Mouse (Mus musculus) heart, postnatal 4 days (tissue): ENCODE data around the gene Mob3b. TPM values are rescaled to one million over a fixed set of nuclear protein-coding genes. Genes with fewer than 3 reads are reported as not detected.

Experiments used
- DNase-seq: peaks from one replicate; pipeline ENCODE4 v3.0.0; 2021
- total RNA-seq, 2 experiments: library from RNA; stranded (reverse); gene quantifications; 2 replicates each; pipeline ENCODE4 v1.2.3; 2021

Mob3b gene
- total RNA-seq, 2 experiments from 2014 or later = 1.5 to 2.0 TPM

DNA sequence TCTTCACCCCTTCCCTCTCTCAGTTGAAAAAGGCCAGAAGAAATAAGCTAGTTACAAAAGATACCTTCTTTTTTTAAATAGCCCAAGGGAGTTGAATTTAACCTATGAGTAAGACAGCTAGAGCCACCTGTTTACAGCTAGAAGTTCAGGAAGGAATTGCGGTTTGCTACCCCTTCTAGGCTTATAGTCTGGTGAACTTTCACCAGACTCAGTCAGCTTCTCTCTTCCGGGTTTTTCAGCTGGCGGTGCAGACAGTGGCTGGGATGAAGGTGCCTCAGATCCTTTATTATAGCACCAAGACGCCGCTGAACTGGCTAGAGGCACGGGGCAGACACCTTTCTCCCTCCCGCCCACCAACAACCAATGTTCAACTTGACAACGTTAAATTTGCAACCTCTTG is 152.8 kb downstream of the Mob3b start:
- no peak for DNase-seq

- DNase-seq = no peak
Measured at GRCm38 (mm10) chr4:35003550-35004326, 153.5 kb downstream of the Mob3b start.

GRCm38 (mm10) chr4:34996616-34997015 is 160.7 kb downstream of the Mob3b start:
- no peak for DNase-seq

GRCm38 (mm10) chr4:34993639-34993975 is 163.7 kb downstream of the Mob3b start:
- no peak for DNase-seq

- DNase-seq = no peak
Measured at GRCm38 (mm10) chr4:34992866-34993638, 164.2 kb downstream of the Mob3b start.

- DNase-seq = no peak
Measured at GRCm38 (mm10) chr4:34991891-34992865, 165.1 kb downstream of the Mob3b start.

- DNase-seq = no peak
Measured at GRCm38 (mm10) chr4:34991116-34991515, 166.2 kb downstream of the Mob3b start.

DNA sequence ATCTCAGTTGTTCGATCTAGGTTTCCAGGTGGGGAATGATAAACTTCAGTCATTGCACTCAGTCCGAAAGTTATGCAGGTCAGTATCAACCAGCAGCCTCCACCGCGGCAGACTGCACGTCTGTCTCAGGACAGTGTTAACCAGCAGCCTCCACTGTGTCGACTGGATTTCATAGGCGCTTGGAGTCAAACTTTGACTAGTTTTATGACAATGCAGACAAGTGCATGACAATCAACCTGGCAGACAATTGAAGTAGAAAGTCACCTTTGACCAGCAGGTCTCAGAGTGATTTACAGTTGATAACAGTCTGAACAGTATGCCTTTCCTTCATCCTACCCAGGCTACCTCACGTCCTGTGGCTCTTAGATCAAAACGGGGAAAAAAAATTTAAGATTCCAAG is 166.6 kb downstream of the Mob3b start:
- DNase-seq = no peak

- DNase-seq = no peak
Measured at GRCm38 (mm10) chr4:34987568-34987967, 169.7 kb downstream of the Mob3b start.

- DNase-seq = no peak
Measured at GRCm38 (mm10) chr4:34987109-34987508, 170.2 kb downstream of the Mob3b start.

GRCm38 (mm10) chr4:34986647-34987046 is 170.6 kb downstream of the Mob3b start:
- no peak for DNase-seq

DNA sequence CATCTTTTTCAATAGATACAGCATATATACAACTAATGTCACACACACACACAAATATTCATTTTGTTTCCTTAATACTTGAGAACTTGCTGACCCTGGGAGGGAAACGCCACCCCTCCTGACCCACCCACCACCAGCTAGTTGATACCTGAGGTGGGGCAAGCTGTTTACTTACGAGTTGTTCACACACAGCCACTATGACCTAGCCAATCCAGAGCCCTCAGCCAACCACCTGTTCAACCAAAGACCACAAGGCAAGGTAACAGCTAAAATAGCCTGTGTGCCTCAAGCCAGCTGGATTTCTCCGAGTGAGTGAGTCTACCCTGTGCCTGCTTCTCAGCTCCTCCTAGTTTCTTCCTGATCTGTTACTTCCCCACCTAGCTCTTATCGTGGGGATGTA is 172.9 kb downstream of the Mob3b start:
- no peak for DNase-seq

DNA sequence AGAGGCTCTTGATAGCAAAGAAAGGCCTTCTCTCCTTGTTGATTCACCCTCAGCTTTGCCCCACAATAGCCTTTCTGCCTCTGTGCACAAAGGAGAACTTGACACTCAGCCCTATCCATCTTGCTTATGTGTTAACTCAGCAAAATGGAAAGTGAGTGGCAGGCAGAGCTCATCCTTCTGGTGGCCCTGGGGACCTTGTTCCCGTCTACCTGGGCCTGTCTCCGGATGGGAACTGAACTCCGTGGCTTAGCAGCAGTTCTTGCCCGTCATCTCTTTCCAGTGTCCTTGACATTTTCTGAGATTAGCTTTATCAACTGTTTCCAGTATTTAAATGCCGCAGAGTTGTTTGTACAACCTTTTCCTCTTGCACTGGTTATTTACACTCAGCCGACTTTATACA is 173.8 kb downstream of the Mob3b start:
- DNase-seq = no peak

GRCm38 (mm10) chr4:34981301-34982172 is 175.7 kb downstream of the Mob3b start:
- DNase-seq = no peak

- DNase-seq = no peak
Measured at GRCm38 (mm10) chr4:34980461-34981039, 176.7 kb downstream of the Mob3b start.

- DNase-seq = no peak
Measured at GRCm38 (mm10) chr4:34976916-34977702, 180.2 kb downstream of the Mob3b start.

DNA sequence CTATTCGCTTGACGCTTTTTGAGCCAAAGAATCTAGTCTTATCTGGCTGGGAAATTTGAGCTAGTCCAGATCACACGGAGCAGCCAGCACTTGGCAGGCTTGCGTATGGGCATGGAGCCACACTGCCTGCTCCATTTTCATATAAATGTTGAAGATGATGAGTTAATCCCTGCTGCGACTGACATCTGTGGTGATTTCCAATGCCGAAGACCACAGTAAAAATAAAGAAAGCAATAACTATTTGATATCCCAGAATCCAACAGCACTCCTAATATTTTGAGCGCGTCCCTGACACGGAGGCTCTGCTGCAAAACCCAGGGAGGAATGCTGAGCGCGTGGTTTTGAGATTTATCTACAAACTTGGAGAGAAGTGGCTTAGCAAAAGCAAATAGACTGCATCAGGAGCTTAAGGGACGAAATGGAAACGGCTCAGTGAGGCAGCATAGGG is 180.9 kb downstream of the Mob3b start:
- peak; percentile 82 for DNase-seq

- DNase-seq = no peak
Measured at GRCm38 (mm10) chr4:34974795-34975194, 182.5 kb downstream of the Mob3b start.

DNA sequence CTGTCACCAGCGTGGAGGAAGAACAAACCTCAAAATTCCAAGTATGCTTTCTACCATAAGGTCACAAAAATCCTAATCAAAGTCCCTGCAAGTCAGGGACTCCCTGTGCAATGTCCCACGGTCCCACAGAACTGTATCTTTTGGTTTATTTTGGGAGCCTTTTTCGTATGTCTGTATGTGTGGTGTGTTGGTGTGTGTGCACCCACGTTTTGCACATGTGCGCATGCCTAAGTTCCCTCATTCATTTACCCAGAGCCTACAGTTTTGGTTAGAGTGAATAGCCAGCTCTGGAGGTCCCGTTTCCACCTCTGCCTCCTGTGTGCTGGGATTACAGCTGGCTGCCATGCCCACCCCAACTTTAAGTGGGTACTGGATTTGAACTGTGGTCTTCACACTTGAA is 189.7 kb downstream of the Mob3b start:
- no peak for DNase-seq

- no peak for DNase-seq
Measured at GRCm38 (mm10) chr4:34966336-34966957, 190.8 kb downstream of the Mob3b start.
